Mouse (Mus musculus): ENCODE measurements around the gene Abhd2. TPM values are rescaled to one million over a fixed set of nuclear protein-coding genes. Genes with fewer than 3 reads are reported as not detected.

Gene Abhd2
- polyA plus RNA-seq, 1 experiment from 2014 or later, result 23.1 TPM

DNA sequence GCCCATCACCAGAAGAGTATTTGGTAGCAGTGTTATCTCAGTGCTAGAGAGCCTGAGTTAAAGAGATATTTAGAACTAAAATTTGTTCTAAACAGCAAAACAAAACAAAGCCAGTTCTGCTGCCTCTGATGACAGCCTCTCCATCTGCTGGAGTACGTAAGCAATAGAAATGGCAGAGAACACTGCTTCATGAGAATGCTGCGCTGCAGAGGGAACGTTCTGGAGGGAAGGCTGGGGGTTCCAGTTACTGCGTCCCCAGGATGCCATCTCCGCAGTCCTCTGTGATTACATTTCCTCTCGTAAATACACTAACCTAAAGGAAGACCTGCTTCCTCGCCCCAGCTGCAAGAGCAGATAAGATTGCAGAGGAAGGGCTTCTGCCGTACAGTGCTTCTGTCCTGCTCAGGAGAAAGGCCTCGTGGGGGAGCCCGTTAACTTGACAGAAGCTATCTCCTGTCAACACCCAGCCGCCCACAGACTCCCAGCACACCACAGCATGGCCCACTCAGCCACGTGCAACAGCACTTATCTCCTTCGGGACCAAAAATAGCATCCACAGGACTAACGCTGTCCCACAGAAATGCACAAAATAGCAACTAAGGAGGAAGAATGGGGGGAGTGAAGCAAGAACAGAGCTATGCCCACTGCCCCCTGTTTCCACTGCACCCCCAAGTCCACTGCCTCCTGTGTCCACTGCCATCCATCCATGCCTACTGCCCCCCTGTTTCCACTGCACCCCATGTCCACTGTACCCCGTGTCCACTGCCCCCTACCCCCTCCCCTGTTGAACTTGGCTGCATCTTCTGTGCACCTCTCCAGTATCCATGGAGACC, 85.6 kb downstream of the Abhd2 start:
- no peak overlapping the region for H3K4me3 ChIP-seq (replicated peaks; ENCODE audit: low read length)

DNA sequence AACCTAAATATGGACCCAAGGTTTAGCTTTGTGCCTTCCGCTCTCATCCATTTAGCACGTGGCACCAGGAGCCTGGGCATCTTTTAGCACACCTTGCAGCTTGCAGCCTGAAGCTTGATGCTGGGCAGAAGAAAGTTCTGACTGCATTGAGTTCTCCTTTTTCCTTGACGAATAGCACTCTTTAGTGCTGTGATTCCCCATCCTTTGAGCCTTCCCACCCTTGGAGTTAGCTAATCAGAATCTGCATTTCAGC, 86.1 kb downstream of the Abhd2 start:
- Histone ChIP-seq H3K36me3 (ENCODE audit: control insufficient read depth, insufficient read depth) (peaks cover 45% of the 10 kb centered on the region), H3K27ac (ENCODE audit: low read length) (no peak overlapping the region), H3K4me2 (ENCODE audit: low read length) (no peak overlapping the region), H3K9me3 (ENCODE audit: control insufficient read depth, low read length) (no peaks in the 10 kb centered on the region), H3K9ac (replicated peaks; ENCODE audit: low read depth, low read length) (no peak overlapping the region), H3K4me1 (replicated peaks; ENCODE audit: control insufficient read depth, insufficient read depth, low read length) (peaks cover 10% of the 10 kb centered on the region), H3K4me3 (replicated peaks; ENCODE audit: low read length) (no peak overlapping the region), H3K27me3 (replicated peaks; ENCODE audit: control insufficient read depth, insufficient read depth, low read length) (no peaks in the 10 kb centered on the region)
- ATAC-seq, result no peak
- 88% methylated on average over 3 of the region's 3 CpGs for WGBS

More for the DNA sequence above, 85.6 kb downstream of the Abhd2 start:
- Histone ChIP-seq H3K9me3 (ENCODE audit: control insufficient read depth, low read length) (no peaks in the 10 kb centered on the region), H3K4me2 (ENCODE audit: low read length) (no peak overlapping the region), H3K4me1 (replicated peaks; ENCODE audit: control insufficient read depth, insufficient read depth, low read length) (peaks cover 9% of the 10 kb centered on the region; the same call in 1 of the 2 replicates), H3K9ac (replicated peaks; ENCODE audit: low read depth, low read length) (no peak overlapping the region), H3K27me3 (replicated peaks; ENCODE audit: control insufficient read depth, insufficient read depth, low read length) (no peaks in the 10 kb centered on the region), H3K36me3 (ENCODE audit: control insufficient read depth, insufficient read depth) (peaks cover 47% of the 10 kb centered on the region), H3K27ac (ENCODE audit: low read length) (no peak overlapping the region)
- 84% methylated on average over 15 of the region's 15 CpGs for WGBS
- ATAC-seq, result no peak

DNA sequence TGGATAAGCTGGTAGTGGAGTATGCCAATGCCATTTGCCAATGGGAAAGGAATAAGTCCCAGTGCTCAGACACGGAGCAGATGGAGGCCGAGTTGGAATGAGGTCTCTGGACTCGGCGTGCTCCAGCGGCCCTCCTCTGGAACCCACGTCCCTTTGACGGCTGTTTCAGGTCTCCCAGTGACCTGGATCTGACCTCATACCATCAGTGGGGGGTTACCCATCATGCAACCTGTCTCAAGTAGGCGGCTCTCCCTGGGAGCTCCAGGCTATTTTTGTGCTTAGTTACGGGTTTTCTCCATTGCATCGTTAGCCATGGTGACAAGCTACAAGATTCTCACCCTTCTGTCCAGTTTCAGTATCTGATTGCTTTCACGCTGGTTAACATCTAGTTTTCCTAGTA, 87.1 kb downstream of the Abhd2 start:
- no peak for ATAC-seq
- H3K4me1 ChIP-seq (replicated peaks; ENCODE audit: control insufficient read depth, insufficient read depth, low read length), result peaks cover 12% of the 10 kb centered on the region

DNA sequence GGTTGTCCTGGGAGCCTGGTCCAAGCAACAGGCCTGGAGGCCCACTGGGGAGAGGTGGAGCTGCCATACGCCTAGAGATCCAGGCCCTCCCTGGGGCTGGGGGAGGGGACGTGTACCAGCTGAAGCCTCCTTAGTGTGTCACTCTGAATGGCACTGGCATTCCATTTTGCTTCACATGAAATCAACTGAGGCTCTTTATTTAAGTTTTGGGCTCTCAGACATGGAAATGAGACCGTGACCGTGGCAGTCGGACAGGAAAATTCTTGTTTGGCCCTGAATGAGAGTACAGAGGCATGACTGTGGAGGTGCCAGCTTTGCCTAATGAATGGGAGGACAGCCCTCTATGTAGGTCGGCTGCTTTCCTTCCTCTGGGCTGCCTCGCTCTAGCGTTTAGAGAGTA, 89.2 kb downstream of the Abhd2 start:
- WGBS, result 24% methylated on average over 8 of the region's 8 CpGs
- no peak overlapping the region for H3K9ac ChIP-seq (replicated peaks; ENCODE audit: low read depth, low read length)

More for the DNA sequence above, 87.1 kb downstream of the Abhd2 start:
- Histone ChIP-seq H3K9me3 (ENCODE audit: control insufficient read depth, low read length) (no peaks in the 10 kb centered on the region), H3K4me2 (ENCODE audit: low read length) (no peak overlapping the region), H3K4me3 (replicated peaks; ENCODE audit: low read length) (no peak overlapping the region), H3K27me3 (replicated peaks; ENCODE audit: control insufficient read depth, insufficient read depth, low read length) (no peaks in the 10 kb centered on the region), H3K27ac (ENCODE audit: low read length) (no peak overlapping the region), H3K36me3 (ENCODE audit: control insufficient read depth, insufficient read depth) (peaks cover 39% of the 10 kb centered on the region), H3K9ac (replicated peaks; ENCODE audit: low read depth, low read length) (no peak overlapping the region)
- WGBS, result 70% methylated on average over 11 of the region's 11 CpGs

DNA sequence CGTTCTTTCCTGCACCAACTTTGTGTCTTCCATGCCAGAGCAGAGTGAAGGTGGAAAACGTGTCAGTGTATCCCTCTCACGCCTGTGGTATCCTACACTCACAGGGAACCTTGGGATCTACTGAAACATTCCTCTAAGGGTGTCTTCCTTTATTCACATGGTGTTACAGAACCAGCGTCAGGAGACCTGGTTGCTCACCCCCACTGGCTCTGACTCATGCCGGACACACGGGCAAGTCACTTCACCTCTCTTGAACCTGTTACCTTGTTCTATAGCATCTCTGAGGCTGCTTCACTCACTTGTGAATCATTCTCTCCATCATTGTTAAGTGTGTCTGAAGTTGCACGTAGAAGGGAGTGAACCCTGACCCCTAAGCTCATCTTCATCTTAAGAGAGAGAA, 89.8 kb downstream of the Abhd2 start:
- Histone ChIP-seq H3K27me3 (replicated peaks; ENCODE audit: control insufficient read depth, insufficient read depth, low read length) (no peaks in the 10 kb centered on the region), H3K4me3 (replicated peaks; ENCODE audit: low read length) (no peak overlapping the region), H3K4me2 (ENCODE audit: low read length) (no peak overlapping the region), H3K9ac (replicated peaks; ENCODE audit: low read depth, low read length) (no peak overlapping the region), H3K27ac (ENCODE audit: low read length) (peak overlapping the region; percentile 81), H3K9me3 (ENCODE audit: control insufficient read depth, low read length) (no peaks in the 10 kb centered on the region), H3K4me1 (replicated peaks; ENCODE audit: control insufficient read depth, insufficient read depth, low read length) (peaks cover 12% of the 10 kb centered on the region), H3K36me3 (ENCODE audit: control insufficient read depth, insufficient read depth) (peaks cover 19% of the 10 kb centered on the region)
- no peak for ATAC-seq
- WGBS, result 83% methylated on average over 7 of the region's 7 CpGs

More for the DNA sequence above, 89.2 kb downstream of the Abhd2 start:
- peak; percentile 90 for ATAC-seq
- Histone ChIP-seq H3K27ac (ENCODE audit: low read length) (peak overlapping the region; percentile 81), H3K4me3 (replicated peaks; ENCODE audit: low read length) (no peak overlapping the region), H3K4me2 (ENCODE audit: low read length) (no peak overlapping the region), H3K9me3 (ENCODE audit: control insufficient read depth, low read length) (no peaks in the 10 kb centered on the region), H3K27me3 (replicated peaks; ENCODE audit: control insufficient read depth, insufficient read depth, low read length) (no peaks in the 10 kb centered on the region), H3K4me1 (replicated peaks; ENCODE audit: control insufficient read depth, insufficient read depth, low read length) (peaks cover 12% of the 10 kb centered on the region), H3K36me3 (ENCODE audit: control insufficient read depth, insufficient read depth) (peaks cover 22% of the 10 kb centered on the region)

DNA sequence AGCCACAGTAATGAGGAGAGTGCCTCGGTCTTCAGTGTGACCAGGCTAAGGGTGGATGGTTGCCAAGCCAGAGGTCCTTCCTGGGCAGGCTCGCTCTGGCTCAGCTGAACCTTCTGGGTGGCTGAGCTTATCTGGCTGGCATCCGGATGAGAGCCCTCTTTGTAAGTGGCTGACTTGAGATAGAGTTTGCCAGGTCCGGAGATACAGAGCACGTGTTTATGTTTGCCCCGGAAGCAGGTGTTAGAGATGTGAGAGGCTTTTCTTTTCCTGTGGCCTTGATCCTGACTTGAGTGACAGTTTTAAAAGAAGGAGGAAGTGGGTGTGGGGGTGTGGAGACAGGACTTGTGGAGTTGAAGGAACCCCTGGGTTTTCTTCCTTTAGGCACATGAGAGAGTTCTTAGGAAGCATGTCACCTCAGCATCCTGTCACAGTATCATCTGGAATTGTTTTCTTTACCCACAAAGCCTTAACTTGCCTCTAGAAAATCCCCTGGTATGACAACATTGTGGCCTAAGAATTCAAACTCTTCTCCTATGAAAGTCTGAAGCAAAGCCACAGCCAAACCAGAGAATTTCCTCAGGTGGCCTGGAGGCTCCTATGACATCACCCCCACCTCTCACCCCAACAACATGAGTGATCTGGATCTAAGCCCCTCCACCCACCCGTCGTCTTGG, 90.5 kb downstream of the Abhd2 start:
- H3K27me3 ChIP-seq (replicated peaks; ENCODE audit: control insufficient read depth, insufficient read depth, low read length), result no peaks in the 10 kb centered on the region
- ATAC-seq, result peak; percentile 44
- H3K27ac ChIP-seq (ENCODE audit: low read length), result peak overlapping the region; percentile 81
- peaks cover 15% of the 10 kb centered on the region for H3K36me3 ChIP-seq (ENCODE audit: control insufficient read depth, insufficient read depth)
- H3K4me1 ChIP-seq (replicated peaks; ENCODE audit: control insufficient read depth, insufficient read depth, low read length), result peaks cover 12% of the 10 kb centered on the region
- no peaks in the 10 kb centered on the region for H3K9me3 ChIP-seq (ENCODE audit: control insufficient read depth, low read length)
- no peak overlapping the region for H3K4me2 ChIP-seq (ENCODE audit: low read length)
- WGBS, result 48% methylated on average over 8 of the region's 8 CpGs
- H3K9ac ChIP-seq (replicated peaks; ENCODE audit: low read depth, low read length), result no peak overlapping the region
- no peak overlapping the region for H3K4me3 ChIP-seq (replicated peaks; ENCODE audit: low read length)

DNA sequence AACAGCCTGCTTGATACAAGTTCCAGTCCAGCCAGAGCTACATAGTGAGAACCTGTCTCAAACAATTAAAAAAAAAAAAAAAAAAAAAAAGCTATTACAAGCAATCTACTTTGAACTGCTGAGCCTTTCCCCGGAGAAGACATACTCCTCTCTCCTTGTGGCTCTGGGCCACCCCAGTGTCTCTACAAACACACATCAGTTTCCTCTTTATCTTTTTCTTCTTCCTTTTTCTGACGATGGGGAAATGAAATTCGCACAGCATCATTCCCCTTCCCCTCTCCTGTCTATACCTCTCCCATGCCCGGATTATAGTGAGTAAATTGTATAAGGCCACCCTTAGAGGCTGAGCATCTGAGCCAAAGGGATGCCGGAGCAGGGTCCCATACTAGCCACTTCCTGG, 95.7 kb downstream of the Abhd2 start:
- Histone ChIP-seq H3K9ac (replicated peaks; ENCODE audit: low read depth, low read length) (no peak overlapping the region), H3K4me1 (replicated peaks; ENCODE audit: control insufficient read depth, insufficient read depth, low read length) (peaks cover 3% of the 10 kb centered on the region; the same call in 1 of the 2 replicates), H3K27ac (ENCODE audit: low read length) (no peak overlapping the region), H3K4me2 (ENCODE audit: low read length) (no peak overlapping the region), H3K4me3 (replicated peaks; ENCODE audit: low read length) (no peak overlapping the region), H3K36me3 (ENCODE audit: control insufficient read depth, insufficient read depth) (0 out of 2 replicates have a peak, but pooled peaks cover 2% of the 10 kb centered on the region), H3K9me3 (ENCODE audit: control insufficient read depth, low read length) (no peaks in the 10 kb centered on the region), H3K27me3 (replicated peaks; ENCODE audit: control insufficient read depth, insufficient read depth, low read length) (no peaks in the 10 kb centered on the region)
- WGBS, result 87% methylated on average over 5 of the region's 5 CpGs
- ATAC-seq, result no peak

DNA sequence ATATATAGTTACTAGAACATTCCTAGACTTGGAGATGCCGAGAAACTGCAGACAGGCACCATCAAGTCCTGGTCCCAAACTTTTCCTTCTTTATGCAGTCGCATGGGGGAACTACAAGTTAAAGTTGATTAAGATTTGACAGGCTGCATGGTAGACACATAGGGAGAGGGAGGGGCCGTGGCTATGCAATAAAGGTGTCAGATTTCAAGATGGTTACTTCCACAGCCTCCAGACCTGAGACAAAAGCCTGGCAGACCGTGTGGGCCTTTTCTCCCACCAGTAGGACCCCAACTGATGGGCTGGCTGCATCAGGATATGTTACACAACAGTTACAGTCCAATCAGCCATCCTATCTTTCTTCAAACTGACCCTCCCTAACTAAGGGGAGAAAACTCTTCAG, 96.4 kb downstream of the Abhd2 start:
- H3K27me3 ChIP-seq (replicated peaks; ENCODE audit: control insufficient read depth, insufficient read depth, low read length), result no peaks in the 10 kb centered on the region
- no peak overlapping the region for H3K9ac ChIP-seq (replicated peaks; ENCODE audit: low read depth, low read length)
- WGBS, result 45% methylated on average over 4 of the region's 4 CpGs

DNA sequence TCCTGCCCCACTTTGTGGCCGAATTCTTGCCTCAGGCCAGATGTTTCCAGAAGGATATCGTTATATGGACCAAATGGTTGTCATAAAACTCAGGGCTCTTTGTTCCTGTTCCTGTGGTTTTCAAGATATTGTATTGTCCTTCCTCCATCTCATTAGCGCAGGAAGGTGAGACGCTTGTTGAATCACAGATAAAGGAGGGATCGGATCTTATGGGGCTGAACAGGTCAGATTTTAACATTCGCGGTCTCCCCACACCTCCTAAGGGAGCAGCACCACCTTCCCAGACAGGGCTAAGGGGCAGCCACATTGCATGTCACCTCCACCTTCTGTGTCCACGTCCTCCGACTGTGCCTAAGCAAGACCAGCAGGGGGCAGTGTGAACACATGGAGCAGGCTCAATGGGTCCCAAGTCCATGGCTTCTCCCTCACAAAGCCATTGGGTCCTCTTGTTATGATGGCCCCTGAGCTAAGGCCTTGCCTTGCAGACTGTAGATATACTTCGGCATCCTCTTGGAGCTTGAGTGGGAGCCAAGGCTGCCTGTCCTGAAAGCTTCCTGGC, 98.4 kb downstream of the Abhd2 start:
- peak; percentile 74 for ATAC-seq

More for the DNA sequence above, 96.4 kb downstream of the Abhd2 start:
- no peaks in the 10 kb centered on the region for H3K36me3 ChIP-seq (ENCODE audit: control insufficient read depth, insufficient read depth)
- no peak for ATAC-seq
- no peaks in the 10 kb centered on the region for H3K9me3 ChIP-seq (ENCODE audit: control insufficient read depth, low read length)
- no peaks in the 10 kb centered on the region for H3K4me1 ChIP-seq (replicated peaks; ENCODE audit: control insufficient read depth, insufficient read depth, low read length)
- H3K27ac ChIP-seq (ENCODE audit: low read length), result no peak overlapping the region
- no peak overlapping the region for H3K4me2 ChIP-seq (ENCODE audit: low read length)
- no peak overlapping the region for H3K4me3 ChIP-seq (replicated peaks; ENCODE audit: low read length)

More for the DNA sequence above, 98.4 kb downstream of the Abhd2 start:
- Histone ChIP-seq H3K4me2 (ENCODE audit: low read length) (no peak overlapping the region), H3K9ac (replicated peaks; ENCODE audit: low read depth, low read length) (no peak overlapping the region), H3K27me3 (replicated peaks; ENCODE audit: control insufficient read depth, insufficient read depth, low read length) (no peaks in the 10 kb centered on the region), H3K9me3 (ENCODE audit: control insufficient read depth, low read length) (no peaks in the 10 kb centered on the region), H3K4me1 (replicated peaks; ENCODE audit: control insufficient read depth, insufficient read depth, low read length) (no peaks in the 10 kb centered on the region), H3K27ac (ENCODE audit: low read length) (no peak overlapping the region), H3K36me3 (ENCODE audit: control insufficient read depth, insufficient read depth) (no peaks in the 10 kb centered on the region), H3K4me3 (replicated peaks; ENCODE audit: low read length) (no peak overlapping the region)
- WGBS, result 48% methylated on average over 10 of the region's 10 CpGs
